Mouse (Mus musculus) frontal cortex, postnatal 14 days (tissue): ENCODE measurements at regions not wholly inside any gene's neighbourhood (a gene's known extent, or its start where the extent isn't known, plus 50 kb on each side); places are given as distances from the start of the nearest gene placed in this dataset.
"Not testable (repeated sequence)": the region's sequence is repeated elsewhere in the genome, so short reads cannot be mapped to it uniquely, and the experiment has no call there.

Source experiments
- DNase-seq, 2 experiments: peaks; one replicate each; pipeline ENCODE4 v3.0.0; 2022; ENCODE audit warnings: low spot score in 2 of 2

GRCm38 (mm10) chr7:36224416-36224815 is 421.6 kb upstream of the Zfp507 start:
- no peak for DNase-seq

GRCm38 (mm10) chr7:36218386-36218785 is 415.6 kb upstream of the Zfp507 start:
- DNase-seq, result no peak

GRCm38 (mm10) chr7:36210034-36210433 is 407.2 kb upstream of the Zfp507 start:
- DNase-seq, result no peak

- DNase-seq, result no peak
These were observed 404.9 kb upstream of the Zfp507 start for GRCm38 (mm10) chr7:36207525-36208260.

GRCm38 (mm10) chr7:36198091-36198700 is 395.4 kb upstream of the Zfp507 start:
- DNase-seq, result no peak

GRCm38 (mm10) chr7:36196154-36196720 is 393.4 kb upstream of the Zfp507 start:
- DNase-seq, result no peak

GRCm38 (mm10) chr7:36192645-36193044 is 389.8 kb upstream of the Zfp507 start:
- DNase-seq, result no peak

GRCm38 (mm10) chr7:36177947-36178346 is 375.1 kb upstream of the Zfp507 start:
- DNase-seq, result peak; percentile 7 to 16

GRCm38 (mm10) chr7:36175296-36175695 is 372.5 kb upstream of the Zfp507 start:
- no peak for DNase-seq

- DNase-seq, result not testable (repeated sequence)
These were observed 369.7 kb upstream of the Zfp507 start for GRCm38 (mm10) chr7:36172511-36172910.

- no peak for DNase-seq
These were observed 354.6 kb upstream of the Zfp507 start for GRCm38 (mm10) chr7:36157270-36157945.

- DNase-seq, result no peak
These were observed 353.8 kb upstream of the Zfp507 start for GRCm38 (mm10) chr7:36156595-36156994.

GRCm38 (mm10) chr7:36155576-36155975 is 352.8 kb upstream of the Zfp507 start:
- DNase-seq, result no peak

- DNase-seq, result no peak
These were observed 352.4 kb upstream of the Zfp507 start for GRCm38 (mm10) chr7:36155159-36155558.

GRCm38 (mm10) chr7:36150871-36151560 is 348.2 kb upstream of the Zfp507 start:
- DNase-seq, result no peak

- no peak for DNase-seq
These were observed 333.8 kb upstream of the Zfp507 start for GRCm38 (mm10) chr7:36136571-36136970.

GRCm38 (mm10) chr7:36134557-36134956 is 331.8 kb upstream of the Zfp507 start:
- DNase-seq, result no peak

- no peak for DNase-seq
These were observed 330.9 kb upstream of the Zfp507 start for GRCm38 (mm10) chr7:36133658-36134143.

GRCm38 (mm10) chr7:36133026-36133425 is 330.2 kb upstream of the Zfp507 start:
- DNase-seq, result no peak

- DNase-seq, result no peak
These were observed 329.8 kb upstream of the Zfp507 start for GRCm38 (mm10) chr7:36132569-36132968.

- DNase-seq, result no peak
These were observed 294.3 kb upstream of the Zfp507 start for GRCm38 (mm10) chr7:36097054-36097453.
